Mouse (Mus musculus) megakaryocyte, embryonic 14.5 days (primary cell): ENCODE data around the gene A4galt.

ENCODE experiments used
- FLI1 ChIP-seq: IDR thresholded peaks from 2 replicates; pipeline ENCODE4 v1.6.1; 2012; ENCODE audit warnings: low read length, inconsistent platforms, mixed read lengths
- GATA1 ChIP-seq: IDR thresholded peaks from 3 replicates; pipeline ENCODE4 v1.6.1; 2012; ENCODE audit warnings: mixed read lengths, low read length, inconsistent platforms, borderline replicate concordance

- no peak for TF ChIP-seq FLI1
- no peak for TF ChIP-seq GATA1
Observed at GRCm38 (mm10) chr15:83220368-83221013, 31.1 kb downstream of the A4galt start.
